Mouse (Mus musculus): ENCODE measurements at regions not wholly inside any gene's neighbourhood (a gene's known extent, or its start where the extent isn't known, plus 50 kb on each side); places are given as distances from the start of the nearest gene placed in this dataset.

DNA sequence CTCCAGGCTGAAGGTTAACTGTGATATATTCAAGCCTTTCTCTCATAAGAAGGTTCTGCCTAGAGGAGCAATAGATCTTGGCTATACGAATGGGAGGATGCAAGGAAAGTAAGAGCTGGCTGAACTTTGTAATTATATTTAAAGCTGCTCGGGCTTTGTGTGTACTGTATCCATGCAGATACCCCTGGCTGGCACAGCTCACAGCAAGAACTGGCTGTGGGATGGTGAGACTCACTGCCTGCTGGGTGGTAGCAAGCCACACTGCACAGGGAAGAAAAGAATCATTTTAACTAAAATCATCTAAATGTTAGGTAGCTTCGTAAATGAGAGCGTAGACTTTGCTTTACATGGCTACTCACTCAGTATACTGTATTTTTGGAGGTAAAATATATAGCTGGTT is 599.2 kb downstream of the Bcl11a start:
- H3K4me1 ChIP-seq, result peaks cover 7% of the 10 kb centered on the region
- no peaks in the 10 kb centered on the region for H3K36me3 ChIP-seq
- H3K4me2 ChIP-seq, result no peak overlapping the region
- WGBS, result 89% methylated on average over 4 of the region's 4 CpGs
- no peak for ATAC-seq (ENCODE audit: insufficient number of reproducible peaks, insufficient read depth, low FRiP score, low TSS enrichment, low read depth)
- H3K4me3 ChIP-seq, result no peak overlapping the region
- H3K9ac ChIP-seq, result no peak overlapping the region
- no peaks in the 10 kb centered on the region for H3K27me3 ChIP-seq
- no peaks in the 10 kb centered on the region for H3K9me3 ChIP-seq
- H3K27ac ChIP-seq, result no peak overlapping the region

- no peak overlapping the region for H3K4me3 ChIP-seq
- no peaks in the 10 kb centered on the region for H3K27me3 ChIP-seq
- no peak overlapping the region for H3K4me2 ChIP-seq
- 93% methylated on average over 5 of the region's 5 CpGs for WGBS
- peaks cover 5% of the 10 kb centered on the region for H3K4me1 ChIP-seq
- no peaks in the 10 kb centered on the region for H3K36me3 ChIP-seq
- H3K27ac ChIP-seq, result no peak overlapping the region
- no peaks in the 10 kb centered on the region for H3K9me3 ChIP-seq
- no peak overlapping the region for H3K9ac ChIP-seq
- no peak for ATAC-seq (ENCODE audit: insufficient number of reproducible peaks, insufficient read depth, low FRiP score, low TSS enrichment, low read depth)
These were observed 601.7 kb downstream of the Bcl11a start for GRCm38 (mm10) chr11:24679581-24679980.

- Histone ChIP-seq H3K4me2 (no peak overlapping the region), H3K27ac (no peak overlapping the region), H3K9ac (no peak overlapping the region), H3K36me3 (no peaks in the 10 kb centered on the region), H3K9me3 (no peaks in the 10 kb centered on the region), H3K4me3 (no peak overlapping the region), H3K27me3 (no peaks in the 10 kb centered on the region), H3K4me1 (no peaks in the 10 kb centered on the region)
- 86% methylated on average over 4 of the region's 4 CpGs for WGBS
- no peak for ATAC-seq (ENCODE audit: insufficient number of reproducible peaks, insufficient read depth, low FRiP score, low TSS enrichment, low read depth)
These were observed 604.6 kb downstream of the Bcl11a start for GRCm38 (mm10) chr11:24682423-24682822.

DNA sequence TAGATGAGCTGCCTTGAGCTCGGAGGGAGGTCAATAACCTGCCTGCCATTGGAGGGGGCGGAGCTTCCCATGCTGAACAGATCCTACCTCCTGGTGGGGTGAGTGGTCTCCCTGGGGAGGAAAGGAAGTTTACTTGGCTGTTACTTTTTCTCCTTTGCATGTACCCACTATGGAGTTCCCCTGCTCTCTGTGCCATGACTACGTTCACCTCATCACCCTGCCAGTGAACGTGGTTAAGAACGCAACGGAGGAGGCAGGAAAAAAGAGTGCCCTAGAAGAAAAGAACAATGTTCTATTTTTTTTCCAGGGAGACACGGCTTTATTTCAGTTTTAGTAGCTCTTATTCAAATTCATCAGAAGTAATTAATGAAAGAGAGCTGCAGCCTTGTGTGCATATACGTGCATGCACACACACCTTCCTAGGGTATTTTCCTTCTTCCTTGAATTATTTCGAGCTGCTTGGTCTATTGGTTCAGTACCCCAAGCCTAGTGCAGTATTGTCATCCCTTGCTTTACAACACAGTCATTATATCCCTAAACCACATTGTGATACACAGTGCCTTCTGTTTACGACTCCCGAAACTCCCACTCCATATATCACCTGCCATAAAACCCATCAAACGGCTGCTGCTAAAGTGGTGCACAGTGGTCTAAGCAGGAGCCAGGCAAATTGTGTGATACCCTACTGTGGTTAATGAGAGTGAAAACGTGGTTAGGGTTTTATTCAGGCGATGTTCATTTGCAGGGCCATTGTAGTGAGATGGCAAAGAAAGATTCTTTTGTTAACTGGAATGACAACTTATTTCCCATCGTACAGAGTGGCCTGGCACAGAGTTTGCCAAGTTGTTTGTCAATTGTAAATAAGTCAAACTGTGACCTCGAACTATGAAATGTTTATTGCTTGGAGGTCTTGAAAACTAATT is 608.0 kb downstream of the Bcl11a start:
- no peaks in the 10 kb centered on the region for H3K27me3 ChIP-seq
- H3K27ac ChIP-seq, result no peak overlapping the region
- H3K4me1 ChIP-seq, result no peaks in the 10 kb centered on the region
- no peaks in the 10 kb centered on the region for H3K36me3 ChIP-seq
- 78% methylated on average over 16 of the region's 16 CpGs for WGBS
- no peaks in the 10 kb centered on the region for H3K9me3 ChIP-seq
- ATAC-seq (ENCODE audit: insufficient number of reproducible peaks, insufficient read depth, low FRiP score, low TSS enrichment, low read depth), result no peak
- H3K9ac ChIP-seq, result no peak overlapping the region
- no peak overlapping the region for H3K4me2 ChIP-seq
- no peak overlapping the region for H3K4me3 ChIP-seq

DNA sequence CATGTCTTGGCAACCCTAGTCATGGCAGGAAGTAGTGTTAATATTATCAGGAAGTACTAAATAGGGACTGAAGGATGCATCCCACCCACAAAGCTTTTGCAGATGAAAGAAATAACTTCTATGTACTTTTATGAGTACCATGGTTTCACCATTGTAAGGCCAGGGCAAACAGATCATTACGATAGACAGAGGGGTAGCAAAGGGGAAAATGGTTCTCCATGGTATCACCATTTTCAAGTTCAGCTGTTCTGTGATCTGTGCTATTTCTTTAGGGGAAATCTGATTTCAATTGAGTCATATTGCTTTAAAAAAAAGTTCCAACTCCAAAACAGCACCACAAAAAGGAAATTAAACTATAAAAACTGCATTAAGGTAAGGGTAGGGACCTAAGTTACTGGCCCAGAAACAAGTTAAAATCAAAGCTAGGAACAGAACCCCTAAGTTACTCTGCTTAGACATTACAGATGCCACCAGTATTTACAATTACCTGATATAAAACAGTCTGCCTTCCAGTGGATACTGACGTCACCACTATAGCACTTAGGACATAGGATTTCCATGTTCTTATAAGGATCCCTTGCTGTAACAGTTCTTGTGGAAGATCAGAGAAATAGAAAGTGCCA is 610.4 kb downstream of the Bcl11a start:
- no peak for ATAC-seq (ENCODE audit: insufficient number of reproducible peaks, insufficient read depth, low FRiP score, low TSS enrichment, low read depth)
- 76% methylated on average over 2 of the region's 2 CpGs for WGBS
- Histone ChIP-seq H3K27me3 (no peaks in the 10 kb centered on the region), H3K27ac (no peak overlapping the region), H3K4me1 (no peaks in the 10 kb centered on the region), H3K36me3 (no peaks in the 10 kb centered on the region), H3K4me3 (no peak overlapping the region), H3K9ac (no peak overlapping the region), H3K9me3 (no peaks in the 10 kb centered on the region), H3K4me2 (no peak overlapping the region)

- WGBS, result 43% methylated on average over 7 of the region's 7 CpGs
- Histone ChIP-seq H3K27ac (no peak overlapping the region), H3K4me1 (peaks cover 4% of the 10 kb centered on the region; the same call in 1 of the 2 replicates), H3K9me3 (no peaks in the 10 kb centered on the region), H3K36me3 (no peaks in the 10 kb centered on the region), H3K4me3 (no peak overlapping the region), H3K9ac (no peak overlapping the region), H3K27me3 (no peaks in the 10 kb centered on the region), H3K4me2 (no peak overlapping the region)
- ATAC-seq (ENCODE audit: insufficient number of reproducible peaks, insufficient read depth, low FRiP score, low TSS enrichment, low read depth), result no peak
These were observed 612.0 kb downstream of the Bcl11a start for GRCm38 (mm10) chr11:24689807-24690333.

DNA sequence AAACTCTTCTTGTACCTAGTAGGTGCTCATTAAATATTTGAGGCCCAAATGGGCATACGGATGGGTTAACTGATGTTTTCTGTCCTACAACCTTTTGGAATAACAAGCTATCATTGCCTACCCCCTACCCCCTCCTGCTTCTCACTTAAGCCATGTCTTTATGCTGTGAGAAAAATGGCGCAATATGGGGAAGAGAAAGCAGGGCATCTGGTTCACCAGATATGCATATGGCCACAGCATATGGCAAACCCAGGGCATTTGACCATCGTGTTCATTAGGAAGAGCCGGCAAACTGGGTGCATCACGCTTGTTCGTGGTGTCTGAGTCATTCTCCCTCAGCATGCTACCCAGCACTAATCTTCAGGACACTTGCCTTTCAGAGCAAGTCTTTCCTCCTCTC is 616.1 kb downstream of the Bcl11a start:
- Histone ChIP-seq H3K4me1 (peaks cover 8% of the 10 kb centered on the region; the same call in 1 of the 2 replicates), H3K9ac (no peak overlapping the region), H3K4me3 (no peak overlapping the region), H3K36me3 (no peaks in the 10 kb centered on the region), H3K27me3 (no peaks in the 10 kb centered on the region), H3K27ac (no peak overlapping the region), H3K4me2 (no peak overlapping the region), H3K9me3 (no peaks in the 10 kb centered on the region)
- ATAC-seq (ENCODE audit: insufficient number of reproducible peaks, insufficient read depth, low FRiP score, low TSS enrichment, low read depth), result no peak
- 92% methylated on average over 6 of the region's 6 CpGs for WGBS

DNA sequence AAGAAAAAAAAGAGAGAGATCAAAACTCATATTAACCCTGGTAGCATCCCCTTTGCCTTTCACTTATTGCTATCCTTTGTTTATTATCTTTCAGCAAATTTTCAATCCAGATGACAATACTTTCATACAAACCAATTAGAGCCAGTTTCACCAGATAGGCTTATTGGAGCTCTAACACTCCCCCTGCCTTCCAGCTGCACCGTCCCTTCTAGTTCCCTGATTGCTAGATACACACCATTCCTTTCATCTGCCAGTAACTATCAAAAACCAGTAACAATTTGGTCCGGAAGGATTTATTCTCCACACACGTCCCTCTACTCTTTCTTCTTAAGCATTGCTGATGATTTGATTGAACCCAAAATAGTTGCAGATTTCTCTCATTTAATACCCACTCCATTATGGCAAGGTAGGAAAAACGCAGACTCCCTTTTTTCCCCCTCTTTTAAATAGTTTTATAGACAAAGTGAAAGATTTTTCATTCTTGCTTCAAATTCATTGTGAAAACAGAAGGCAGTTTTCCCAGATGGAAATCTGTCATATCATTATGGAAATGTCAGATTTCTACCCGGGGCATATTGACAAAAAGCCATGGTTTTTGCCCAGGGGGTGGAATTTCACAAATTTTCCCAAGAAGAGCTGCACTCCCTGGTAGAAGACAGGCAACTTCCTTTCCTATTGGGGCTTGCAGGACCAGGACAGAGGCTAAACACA is 617.3 kb downstream of the Bcl11a start:
- no peak overlapping the region for H3K4me2 ChIP-seq
- no peak for ATAC-seq (ENCODE audit: insufficient number of reproducible peaks, insufficient read depth, low FRiP score, low TSS enrichment, low read depth)
- WGBS, result 23% methylated on average over 5 of the region's 5 CpGs
- no peak overlapping the region for H3K4me3 ChIP-seq
- H3K27ac ChIP-seq, result no peak overlapping the region
- H3K9me3 ChIP-seq, result no peaks in the 10 kb centered on the region
- peaks cover 8% of the 10 kb centered on the region; the same call in 1 of the 2 replicates for H3K4me1 ChIP-seq
- H3K27me3 ChIP-seq, result no peaks in the 10 kb centered on the region
- no peak overlapping the region for H3K9ac ChIP-seq
- H3K36me3 ChIP-seq, result no peaks in the 10 kb centered on the region

DNA sequence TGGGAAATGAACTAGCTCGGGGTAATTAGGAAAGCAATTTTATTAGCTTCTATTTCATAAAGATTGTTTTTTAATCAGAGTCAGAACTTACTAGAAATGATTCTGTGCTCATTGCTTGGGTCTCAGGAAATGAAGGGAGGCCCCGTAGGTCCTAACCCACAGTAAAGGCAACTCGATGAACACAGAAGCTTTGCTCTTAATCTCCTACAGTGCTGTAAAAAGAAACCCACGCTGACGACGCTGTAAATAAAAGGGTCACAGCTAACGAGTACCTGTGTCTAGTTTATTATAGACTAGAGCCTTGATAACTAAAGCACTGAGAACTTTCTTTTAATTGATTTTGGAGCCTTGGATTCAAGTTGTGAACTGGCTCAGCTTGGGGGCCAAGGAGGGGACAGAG is 618.7 kb downstream of the Bcl11a start:
- Histone ChIP-seq H3K4me3 (no peak overlapping the region), H3K4me2 (no peak overlapping the region), H3K9me3 (no peaks in the 10 kb centered on the region), H3K36me3 (no peaks in the 10 kb centered on the region), H3K9ac (no peak overlapping the region), H3K4me1 (peaks cover 8% of the 10 kb centered on the region; the same call in 1 of the 2 replicates), H3K27ac (no peak overlapping the region), H3K27me3 (no peaks in the 10 kb centered on the region)
- ATAC-seq (ENCODE audit: insufficient number of reproducible peaks, insufficient read depth, low FRiP score, low TSS enrichment, low read depth), result no peak
- WGBS, result 25% methylated on average over 7 of the region's 7 CpGs

GRCm38 (mm10) chr11:24708790-24709189 is 630.9 kb downstream of the Bcl11a start:
- no peak overlapping the region for H3K27ac ChIP-seq
- no peaks in the 10 kb centered on the region for H3K4me1 ChIP-seq
- H3K9ac ChIP-seq, result no peak overlapping the region
- H3K36me3 ChIP-seq, result no peaks in the 10 kb centered on the region
- H3K27me3 ChIP-seq, result no peaks in the 10 kb centered on the region
- no peaks in the 10 kb centered on the region for H3K9me3 ChIP-seq
- no peak overlapping the region for H3K4me3 ChIP-seq
- ATAC-seq (ENCODE audit: insufficient number of reproducible peaks, insufficient read depth, low FRiP score, low TSS enrichment, low read depth), result no peak
- no peak overlapping the region for H3K4me2 ChIP-seq
- WGBS, result 89% methylated on average over 3 of the region's 3 CpGs

- 76% methylated on average over 12 of the region's 12 CpGs for WGBS
- no peak overlapping the region for H3K27ac ChIP-seq
These were observed 638.9 kb downstream of the Bcl11a start for GRCm38 (mm10) chr11:24716539-24717287.

More at GRCm38 (mm10) chr11:24716539-24717287, 638.9 kb downstream of the Bcl11a start:
- Histone ChIP-seq H3K4me3 (no peak overlapping the region), H3K4me2 (no peak overlapping the region), H3K27me3 (no peaks in the 10 kb centered on the region; the same call in 1 of the 2 replicates), H3K9me3 (no peaks in the 10 kb centered on the region), H3K9ac (no peak overlapping the region), H3K4me1 (no peaks in the 10 kb centered on the region), H3K36me3 (no peaks in the 10 kb centered on the region)
- ATAC-seq (ENCODE audit: insufficient number of reproducible peaks, insufficient read depth, low FRiP score, low TSS enrichment, low read depth), result no peak
